Mouse (Mus musculus) thymus, postnatal 36 days (tissue): ENCODE results near the gene Mapk10.
"Not testable (repeated sequence)": the region's sequence is repeated elsewhere in the genome, so short reads cannot be mapped to it uniquely, and the experiment has no call there.

ENCODE experiments used
- DNase-seq, 2 experiments: peaks; one replicate each; pipeline ENCODE4 v3.0.0; 2022; ENCODE audit warnings: mixed read lengths in 2 of 2

Mapk10 gene

GRCm38 (mm10) chr5:102946625-102947024 is 264.5 kb downstream of the Mapk10 start:
- no peak for DNase-seq

- not testable (repeated sequence) for DNase-seq
Measured at GRCm38 (mm10) chr5:102943864-102944630, 267.1 kb downstream of the Mapk10 start.

DNA sequence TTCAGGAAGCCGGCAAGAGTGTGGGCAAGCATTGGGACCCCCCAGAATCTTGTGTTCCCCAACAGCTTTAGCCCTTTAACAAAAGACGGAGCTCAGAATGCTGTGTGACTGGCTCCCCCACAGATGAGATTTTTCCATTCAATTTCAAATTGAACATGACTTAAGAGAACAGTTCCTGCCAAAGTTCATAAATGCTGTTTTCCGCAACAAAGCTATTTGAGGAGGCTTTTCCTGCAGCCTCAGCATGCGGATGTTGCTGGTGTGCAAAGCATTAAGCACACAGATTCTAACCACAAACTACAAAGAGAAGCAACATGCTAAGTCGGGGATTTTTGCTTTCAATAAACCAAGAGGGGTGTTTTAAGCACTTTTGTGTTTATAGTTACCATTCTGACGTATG is 281.0 kb downstream of the Mapk10 start:
- no peak for DNase-seq

DNA sequence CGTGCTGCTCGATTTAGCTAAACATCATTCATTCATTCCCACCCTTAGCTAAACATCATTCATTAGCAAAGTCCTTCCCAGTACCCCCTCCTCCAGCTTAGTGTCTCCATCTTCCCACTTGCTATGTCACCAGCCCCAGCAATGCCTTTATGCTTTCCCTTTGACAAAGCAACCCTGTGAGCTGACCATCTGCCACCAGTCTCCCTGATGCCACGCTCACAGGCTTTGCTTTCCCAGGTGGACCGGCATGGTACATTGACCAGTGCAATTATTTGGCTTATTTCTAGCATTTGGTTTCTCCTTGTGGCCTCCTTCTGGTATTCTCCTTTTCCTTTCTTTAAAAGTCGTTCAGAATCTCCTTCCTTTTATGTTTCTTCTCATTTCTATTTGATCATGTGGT is 284.3 kb downstream of the Mapk10 start:
- DNase-seq: no peak

- DNase-seq: no peak
Measured at GRCm38 (mm10) chr5:102920199-102920598, 290.9 kb downstream of the Mapk10 start.

GRCm38 (mm10) chr5:102905441-102906211 is 305.5 kb downstream of the Mapk10 start:
- no peak for DNase-seq

GRCm38 (mm10) chr5:102904066-102904465 is 307.1 kb downstream of the Mapk10 start:
- DNase-seq: no peak

DNA sequence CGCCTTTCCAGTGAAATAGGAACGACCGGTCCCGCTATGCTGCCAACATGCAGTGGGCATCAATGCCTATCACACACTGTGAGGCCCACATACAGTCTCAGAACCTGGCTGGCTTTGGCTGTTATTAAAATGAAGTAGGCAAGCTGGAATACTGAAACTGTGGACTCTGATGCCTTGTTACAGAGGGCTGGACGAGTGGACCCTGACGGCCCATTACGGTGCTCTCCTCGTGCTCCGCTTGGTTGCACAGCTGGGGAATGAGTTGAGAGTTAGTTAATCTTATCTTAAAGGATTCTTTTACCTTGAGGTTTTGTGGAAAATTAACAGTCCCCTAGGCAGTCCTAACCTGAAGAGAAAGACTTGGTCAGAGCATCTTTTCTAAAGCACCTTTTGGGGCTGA is 307.6 kb downstream of the Mapk10 start:
- no peak for DNase-seq

DNA sequence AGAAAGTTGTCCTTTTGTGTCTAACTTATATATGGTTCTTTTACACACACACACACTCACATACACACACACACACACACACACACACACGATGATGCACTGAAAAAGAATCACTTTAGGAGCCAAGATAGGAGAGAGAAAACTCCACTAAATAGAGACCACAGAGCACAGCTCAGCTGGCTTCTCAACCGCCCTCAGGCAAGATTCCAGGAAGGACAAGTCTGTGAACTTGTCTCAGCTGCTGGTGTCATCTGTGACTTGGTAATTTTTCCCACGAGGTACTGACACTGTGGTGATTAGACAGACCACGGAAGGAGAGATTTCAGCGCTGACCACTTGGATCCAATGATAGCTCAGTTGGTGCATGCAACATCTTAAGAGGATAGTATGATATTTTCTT is 310.0 kb downstream of the Mapk10 start:
- DNase-seq: no peak

DNA sequence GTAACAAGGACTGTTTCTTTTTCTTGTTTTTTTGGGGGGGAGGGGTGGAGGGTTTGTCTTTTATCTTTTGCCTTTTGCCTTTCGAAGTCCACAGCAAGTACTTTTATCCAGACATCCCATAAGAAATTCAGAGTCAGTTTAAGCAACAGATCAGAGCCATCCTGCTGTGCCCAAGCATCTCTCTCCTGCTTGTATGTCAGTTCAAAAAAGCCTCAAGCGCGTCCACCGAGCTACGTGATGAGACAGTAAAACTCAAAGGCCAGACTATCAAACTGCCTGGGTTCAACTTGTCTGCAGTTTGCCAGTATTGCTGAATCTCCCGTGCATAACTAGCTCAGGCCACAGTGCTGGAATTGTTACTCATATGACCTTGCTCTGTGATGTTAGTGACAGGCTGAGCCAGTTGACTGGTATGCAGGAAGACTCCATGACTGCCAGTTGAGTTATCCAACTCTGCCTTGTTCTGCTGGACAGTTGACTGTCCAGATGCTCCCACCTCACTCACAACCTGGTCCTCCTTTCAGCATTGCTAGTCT is 311.4 kb downstream of the Mapk10 start:
- DNase-seq: no peak

- no peak for DNase-seq
Measured at GRCm38 (mm10) chr5:102898301-102898700, 312.8 kb downstream of the Mapk10 start.

DNA sequence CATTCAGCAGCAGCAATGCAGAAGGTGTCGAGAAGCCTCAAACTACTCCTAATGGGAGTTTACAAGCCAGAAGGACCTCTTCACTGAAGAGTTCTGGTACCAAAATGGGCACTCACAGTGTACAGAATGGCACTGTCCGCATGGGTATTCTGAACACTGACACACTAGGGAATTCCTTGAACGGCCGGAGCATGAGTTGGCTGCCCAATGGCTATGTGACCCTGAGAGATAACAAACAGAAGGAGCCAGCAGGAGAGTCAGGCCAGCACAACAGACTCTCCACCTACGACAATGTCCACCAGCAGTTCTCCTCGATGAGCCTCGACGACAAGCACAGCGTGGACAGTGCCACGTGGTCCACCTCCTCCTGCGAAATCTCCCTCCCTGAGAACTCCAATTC is 318.9 kb downstream of the Mapk10 start:
- DNase-seq: no peak

DNA sequence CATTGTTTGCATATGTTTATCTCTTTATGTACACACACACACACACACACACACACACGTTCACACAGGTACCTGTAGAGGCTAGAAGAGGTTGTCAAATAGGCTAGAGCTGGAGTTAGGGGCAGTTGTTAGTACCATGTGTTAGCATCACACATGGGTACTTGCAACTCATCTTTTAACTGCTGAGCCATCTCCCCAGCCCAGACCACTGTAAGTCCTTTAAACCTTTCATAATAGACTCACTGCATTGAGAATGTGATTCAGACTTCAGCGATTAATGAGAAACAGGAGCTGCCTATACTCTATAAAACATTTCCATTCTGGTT is 322.0 kb downstream of the Mapk10 start:
- DNase-seq: no peak

- no peak for DNase-seq
Measured at GRCm38 (mm10) chr5:102888482-102889162, 322.5 kb downstream of the Mapk10 start.

GRCm38 (mm10) chr5:102875628-102876027 is 335.5 kb downstream of the Mapk10 start:
- no peak for DNase-seq

DNA sequence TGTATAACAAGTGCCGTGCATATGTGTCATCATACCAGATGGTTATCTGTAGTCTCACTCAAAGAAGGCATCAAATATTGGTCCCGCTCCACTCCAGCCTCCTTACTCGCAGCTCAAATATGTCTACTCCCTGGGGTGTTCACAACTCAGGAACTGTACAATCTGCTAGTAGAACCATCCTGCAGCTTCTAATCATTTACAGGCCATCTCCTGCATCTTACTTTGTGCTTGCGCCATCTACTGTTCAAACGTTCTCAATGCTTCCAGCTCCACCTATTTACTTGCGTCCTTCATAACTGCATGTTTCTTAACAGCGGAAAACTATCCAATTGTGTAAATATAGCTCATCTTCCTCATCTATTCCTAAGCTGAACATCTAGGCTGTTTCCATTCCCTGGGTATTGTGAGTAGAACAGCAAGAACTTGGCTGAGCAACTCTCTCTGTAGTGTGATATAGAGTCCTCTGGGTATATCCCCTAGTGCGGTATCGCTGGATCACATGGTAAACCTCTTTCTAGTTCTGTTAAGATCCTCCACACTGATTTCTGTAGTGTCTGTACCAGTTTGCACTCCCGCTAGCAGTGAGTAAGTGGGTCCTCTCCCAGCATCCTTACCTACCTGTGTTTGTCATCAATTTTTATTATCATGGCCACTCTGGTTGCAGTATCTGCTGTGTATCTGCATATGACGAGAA is 336.4 kb downstream of the Mapk10 start:
- no peak for DNase-seq

- not testable (repeated sequence) for DNase-seq
Measured at GRCm38 (mm10) chr5:102872996-102873395, 338.1 kb downstream of the Mapk10 start.

GRCm38 (mm10) chr5:102868196-102868595 is 342.9 kb downstream of the Mapk10 start:
- no peak for DNase-seq

DNA sequence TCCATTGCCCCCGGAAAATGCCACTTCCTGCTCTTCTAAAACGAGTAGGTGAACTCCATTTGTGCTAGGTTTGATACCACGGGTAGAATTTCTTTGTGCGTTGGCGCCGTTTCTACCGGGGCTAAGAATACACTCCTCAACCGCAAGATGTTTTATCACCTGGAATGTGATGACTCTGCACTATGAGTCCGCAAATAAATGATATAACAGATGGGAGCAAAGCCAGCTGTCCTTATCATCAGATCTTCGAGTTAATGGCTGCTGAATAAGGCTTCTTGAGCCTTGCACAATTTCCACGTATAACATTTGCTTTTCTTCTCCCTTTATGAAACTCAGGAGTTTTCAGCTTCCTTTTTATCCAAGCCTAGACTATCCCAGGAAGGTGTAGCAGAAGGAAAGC is 351.4 kb downstream of the Mapk10 start:
- DNase-seq: no peak

GRCm38 (mm10) chr5:102858047-102858446 is 353.1 kb downstream of the Mapk10 start:
- no peak for DNase-seq
